Mouse (Mus musculus) layer of hippocampus, adult 11-12 months (tissue): Measurements from ENCODE around the gene Kmt5a.
"Not testable (repeated sequence)": the region's sequence is repeated elsewhere in the genome, so short reads cannot be mapped to it uniquely, and the experiment has no call there.

Source experiments
- DNase-seq: peaks from one replicate; pipeline ENCODE4 v3.0.0; 2022; ENCODE audit warnings: low spot score

Kmt5a gene

GRCm38 (mm10) chr5:124446301-124446881 is 6.7 kb downstream of the Kmt5a start:
- DNase-seq = no peak

DNA sequence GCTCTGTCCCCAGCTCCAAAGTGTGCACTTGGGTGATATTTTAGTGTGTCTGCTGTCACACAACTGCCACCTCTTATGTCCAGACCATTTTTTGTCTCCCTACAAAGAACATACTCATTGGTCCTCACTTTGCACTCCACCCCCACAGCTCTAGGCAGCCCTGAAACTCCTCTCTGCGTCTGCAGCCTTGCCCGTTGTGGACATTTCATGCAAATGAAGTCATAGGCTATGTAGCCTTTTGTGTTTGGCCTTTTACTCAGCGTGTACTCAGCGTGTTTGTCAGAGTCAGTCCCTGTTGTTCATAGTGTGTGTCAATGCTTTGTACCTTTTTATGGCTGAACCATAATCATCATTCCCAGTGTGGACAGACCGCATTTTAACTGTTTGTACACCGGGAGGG is 9.8 kb downstream of the Kmt5a start:
- no peak for DNase-seq

DNA sequence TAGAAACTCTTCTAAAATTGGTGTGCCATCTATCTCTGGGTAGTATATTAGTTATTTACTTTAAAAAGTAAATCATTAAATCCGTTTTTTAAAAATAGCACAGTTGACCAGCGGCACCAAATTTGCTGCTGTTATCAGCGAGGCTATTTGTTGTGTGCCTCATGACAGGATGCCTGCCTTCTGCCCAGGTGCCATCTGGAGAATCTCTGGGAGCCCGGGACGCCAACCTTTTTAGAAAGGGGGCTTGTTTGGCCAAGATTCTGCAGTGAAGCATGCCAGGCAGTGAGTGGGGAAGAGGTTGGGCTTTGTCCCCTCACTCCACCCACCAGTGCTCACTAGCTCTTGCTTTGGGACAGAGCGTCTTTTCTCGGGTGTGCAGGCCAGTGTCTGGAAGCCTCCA is 10.3 kb downstream of the Kmt5a start:
- DNase-seq = no peak

- no peak for DNase-seq
These were observed 11.1 kb downstream of the Kmt5a start for GRCm38 (mm10) chr5:124450641-124451340.

GRCm38 (mm10) chr5:124452494-124453228 is 12.9 kb downstream of the Kmt5a start:
- DNase-seq = no peak

DNA sequence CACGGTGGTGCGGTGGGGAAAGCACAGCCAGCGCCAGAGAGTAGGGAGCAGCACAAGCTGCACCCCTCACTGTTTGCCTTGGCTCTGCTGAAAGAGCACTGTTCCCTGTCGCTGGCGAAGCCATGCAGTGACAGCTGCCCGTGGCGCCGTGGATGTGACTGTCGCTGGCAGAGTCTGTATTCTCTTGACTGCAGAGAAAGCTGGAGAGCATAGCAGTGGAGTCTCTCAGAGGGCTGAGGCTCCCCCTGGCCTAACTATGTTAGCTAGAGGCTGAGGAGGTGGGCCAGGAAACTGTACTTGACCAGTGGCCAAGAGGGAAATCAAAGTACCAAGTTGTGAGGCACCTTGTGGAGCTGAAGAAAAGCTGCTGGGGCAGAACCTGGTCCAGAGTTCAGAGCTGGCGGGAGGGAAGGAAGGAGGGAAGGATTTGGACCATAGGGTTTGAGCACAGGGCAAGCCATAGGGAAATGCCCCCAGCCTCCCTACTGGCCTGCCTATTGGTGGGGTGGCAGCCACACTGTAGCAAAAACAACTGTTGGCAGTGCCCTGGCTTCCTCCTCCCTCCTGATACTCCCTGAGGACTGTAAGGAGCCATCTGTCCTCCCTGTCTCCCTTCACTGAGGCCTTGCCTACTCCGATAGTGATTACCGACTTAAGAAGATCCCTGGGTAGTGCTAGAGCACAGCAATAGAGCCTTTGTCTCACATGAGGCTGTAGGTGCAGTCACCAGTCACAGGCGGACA is 13.8 kb downstream of the Kmt5a start:
- DNase-seq = peak; percentile 82

- no peak for DNase-seq
These were observed 14.3 kb downstream of the Kmt5a start for GRCm38 (mm10) chr5:124454082-124454419.

- no peak for DNase-seq
These were observed 17.0 kb downstream of the Kmt5a start for GRCm38 (mm10) chr5:124456762-124457161.

DNA sequence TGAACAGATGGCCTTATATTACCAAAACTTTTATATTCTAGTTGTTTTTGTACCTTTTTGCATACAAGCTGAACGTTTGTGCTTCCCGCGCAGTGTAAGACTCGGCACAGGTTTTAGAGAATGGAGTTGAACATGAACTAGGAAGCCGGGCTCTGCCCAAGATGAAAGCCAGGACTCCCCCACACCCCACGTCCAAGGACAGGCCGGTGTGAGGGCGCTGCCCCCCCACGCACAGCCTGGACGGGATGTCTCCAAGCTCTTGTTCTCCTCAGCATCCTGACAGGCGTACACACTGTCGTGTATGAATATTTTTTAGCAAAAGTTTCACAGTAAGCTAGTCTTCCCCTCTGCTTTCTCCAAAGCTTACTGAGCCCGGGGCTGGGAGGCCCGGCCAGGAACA is 21.2 kb downstream of the Kmt5a start:
- not testable (repeated sequence) for DNase-seq

- DNase-seq = no peak
These were observed 22.7 kb downstream of the Kmt5a start for GRCm38 (mm10) chr5:124462297-124463025.

DNA sequence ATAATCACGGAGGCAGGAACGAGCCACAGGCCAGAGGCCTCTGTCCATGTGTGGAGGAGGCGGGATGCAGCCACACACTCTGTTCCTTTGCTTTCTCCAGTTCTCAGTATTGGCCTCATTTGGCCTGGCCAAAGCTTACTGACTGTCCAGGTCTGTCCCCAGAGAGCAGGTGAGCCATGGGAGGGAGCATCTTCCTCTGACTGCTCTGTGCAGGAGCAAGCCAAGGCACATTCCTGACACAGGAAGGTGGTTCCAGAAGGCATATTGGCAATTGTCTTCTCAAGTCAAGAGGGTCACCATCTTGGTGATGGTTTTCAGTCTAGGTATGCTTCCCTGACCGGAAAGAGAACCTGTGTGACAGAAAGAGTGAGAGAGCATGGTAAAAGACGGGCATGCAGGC is 23.7 kb downstream of the Kmt5a start:
- no peak for DNase-seq

DNA sequence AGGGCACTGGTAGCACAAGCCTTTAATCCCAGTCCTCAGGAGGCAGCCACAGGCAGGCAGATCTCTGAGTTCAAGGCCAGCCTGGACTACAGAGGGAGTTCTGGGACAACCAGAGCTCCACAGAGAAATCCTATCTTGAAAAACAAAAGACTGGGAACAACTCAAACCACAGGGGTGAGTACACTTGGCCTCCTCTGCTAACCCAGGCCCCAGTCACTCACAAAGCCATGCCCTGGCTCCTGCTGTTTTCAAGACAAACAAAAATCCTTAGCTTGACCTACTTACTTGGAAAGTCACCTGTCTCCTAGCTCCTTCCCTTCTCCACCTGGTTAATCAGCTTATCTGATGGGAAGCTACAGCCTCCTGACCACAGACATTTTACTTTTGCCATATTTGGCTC is 25.2 kb downstream of the Kmt5a start:
- DNase-seq = no peak

DNA sequence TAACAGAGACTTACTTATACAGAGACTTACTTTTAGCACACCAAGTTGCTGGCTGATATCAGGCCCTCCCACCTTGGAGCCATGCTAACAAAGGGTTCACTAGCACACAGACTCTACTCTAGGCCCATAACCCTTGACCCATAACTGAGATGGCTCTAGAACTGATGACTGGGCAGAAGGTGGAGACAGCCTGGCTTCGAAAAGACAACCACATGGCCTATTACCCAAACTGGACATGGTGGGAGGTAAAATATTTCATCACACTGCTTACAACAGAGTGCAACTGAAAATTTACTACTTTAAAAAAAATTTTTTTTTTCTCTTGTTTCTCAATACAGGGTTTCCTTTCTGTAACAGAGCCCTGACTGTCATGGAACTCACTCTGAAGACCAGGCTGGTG is 28.0 kb downstream of the Kmt5a start:
- no peak for DNase-seq

GRCm38 (mm10) chr5:124468365-124468764 is 28.6 kb downstream of the Kmt5a start:
- no peak for DNase-seq

GRCm38 (mm10) chr5:124469486-124469885 is 29.8 kb downstream of the Kmt5a start:
- no peak for DNase-seq

- no peak for DNase-seq
These were observed 31.0 kb downstream of the Kmt5a start for GRCm38 (mm10) chr5:124470591-124471171.

DNA sequence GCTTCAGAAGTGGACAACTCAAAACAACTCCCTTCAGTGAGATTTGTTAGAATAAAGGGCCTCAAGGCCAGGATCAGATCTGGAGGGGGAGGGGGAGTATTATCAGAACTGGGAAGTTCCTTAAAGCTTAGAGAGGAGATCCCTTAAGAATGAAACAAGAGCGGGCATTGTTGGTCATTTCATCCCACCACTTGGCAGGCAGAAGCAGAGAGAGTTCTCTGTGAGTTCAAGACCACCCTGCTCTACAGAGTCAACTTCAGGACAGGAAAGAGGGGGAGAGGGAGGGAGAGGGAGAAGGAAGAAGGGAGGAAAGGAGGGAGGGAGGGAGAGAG is 39.1 kb downstream of the Kmt5a start:
- no peak for DNase-seq

- DNase-seq = no peak
These were observed 40.4 kb downstream of the Kmt5a start for GRCm38 (mm10) chr5:124480119-124480518.

DNA sequence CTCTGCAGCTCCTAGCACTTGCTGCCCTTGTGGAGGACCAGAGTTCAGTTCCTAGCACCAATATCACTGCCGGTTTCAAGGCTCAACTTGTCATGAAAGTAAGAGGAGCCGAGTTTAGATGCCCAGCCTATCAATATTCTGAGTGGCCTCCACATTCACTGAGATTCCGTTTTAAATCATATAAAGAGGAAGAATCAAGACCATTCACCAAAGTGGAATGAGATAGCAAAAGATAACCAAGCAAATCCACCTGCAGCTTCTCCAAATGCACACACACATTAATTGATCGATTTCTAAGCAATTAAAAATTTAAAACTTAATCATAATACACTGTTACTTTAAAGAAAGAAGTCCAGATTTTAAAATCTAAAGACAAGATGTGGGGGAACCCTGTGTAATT is 42.0 kb downstream of the Kmt5a start:
- DNase-seq = no peak

DNA sequence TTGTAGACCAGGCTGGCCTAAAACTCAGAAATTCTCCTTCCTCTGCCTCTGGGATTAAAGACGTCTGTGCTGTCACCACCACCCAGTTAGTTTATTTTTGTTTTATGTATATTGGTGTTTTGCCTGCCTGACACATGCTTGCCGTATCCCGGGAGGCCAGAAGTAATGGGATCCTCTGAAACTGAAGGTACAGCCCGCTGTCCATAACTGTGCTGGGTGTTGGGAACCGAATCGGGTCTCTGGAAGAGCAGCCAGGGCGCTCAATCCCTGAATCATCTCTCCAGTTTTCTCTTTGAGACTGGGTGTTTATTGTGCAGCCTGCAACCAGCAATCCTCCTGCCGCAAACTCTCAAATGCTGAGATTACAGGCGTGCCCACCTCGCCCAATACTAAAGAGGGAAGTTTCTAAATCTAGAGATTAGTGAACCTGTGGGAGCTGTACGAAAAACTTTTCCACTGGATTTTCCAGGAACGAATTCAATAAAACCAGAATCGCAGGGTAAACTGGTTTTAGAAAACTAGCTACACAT is 42.8 kb downstream of the Kmt5a start:
- no peak for DNase-seq

- peak; percentile 87 for DNase-seq
These were observed 43.4 kb downstream of the Kmt5a start, which contains the start of gene Snrnp35 for GRCm38 (mm10) chr5:124482966-124483654. Snrnp35 (plus strand) TSS chr5:124483134.
